Mouse (Mus musculus) spleen, adult 18-20 months (tissue): ENCODE data around the gene Tmem217.
"Not testable (repeated sequence)": the region's sequence is repeated elsewhere in the genome, so short reads cannot be mapped to it uniquely, and the experiment has no call there.

Source experiments
- DNase-seq, 2 experiments: peaks; one replicate each; pipeline ENCODE4 v3.0.0; 2022; ENCODE audit warnings: mixed read lengths in 2 of 2

Tmem217 gene

GRCm38 (mm10) chr17:29548494-29548893 lies 3.7 kb downstream of the Tmem217 start:
- no peak for DNase-seq

DNA sequence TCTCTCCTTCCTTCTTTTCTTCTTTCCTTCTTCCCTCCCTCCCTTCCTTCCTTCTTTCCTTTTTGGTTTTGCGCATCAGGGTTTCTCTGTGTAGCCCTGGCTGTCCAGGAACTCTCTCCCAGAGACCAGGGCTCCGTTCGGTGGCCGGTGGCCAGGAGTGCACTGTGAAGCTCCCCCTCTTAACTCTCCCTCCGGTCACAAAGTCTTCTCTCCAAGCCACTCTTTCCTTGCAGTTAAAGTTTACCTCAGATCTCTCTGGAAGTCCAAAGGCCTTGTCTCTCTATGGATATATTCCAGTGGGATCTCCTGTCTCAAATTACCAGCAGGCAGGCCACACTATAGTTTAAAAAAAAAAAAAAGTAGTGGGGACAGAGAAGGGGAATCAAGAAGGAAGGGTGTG lies 6.9 kb downstream of the Tmem217 start:
- no peak for DNase-seq

- no peak for DNase-seq
Measured at GRCm38 (mm10) chr17:29544064-29544463, 8.1 kb downstream of the Tmem217 start.

DNA sequence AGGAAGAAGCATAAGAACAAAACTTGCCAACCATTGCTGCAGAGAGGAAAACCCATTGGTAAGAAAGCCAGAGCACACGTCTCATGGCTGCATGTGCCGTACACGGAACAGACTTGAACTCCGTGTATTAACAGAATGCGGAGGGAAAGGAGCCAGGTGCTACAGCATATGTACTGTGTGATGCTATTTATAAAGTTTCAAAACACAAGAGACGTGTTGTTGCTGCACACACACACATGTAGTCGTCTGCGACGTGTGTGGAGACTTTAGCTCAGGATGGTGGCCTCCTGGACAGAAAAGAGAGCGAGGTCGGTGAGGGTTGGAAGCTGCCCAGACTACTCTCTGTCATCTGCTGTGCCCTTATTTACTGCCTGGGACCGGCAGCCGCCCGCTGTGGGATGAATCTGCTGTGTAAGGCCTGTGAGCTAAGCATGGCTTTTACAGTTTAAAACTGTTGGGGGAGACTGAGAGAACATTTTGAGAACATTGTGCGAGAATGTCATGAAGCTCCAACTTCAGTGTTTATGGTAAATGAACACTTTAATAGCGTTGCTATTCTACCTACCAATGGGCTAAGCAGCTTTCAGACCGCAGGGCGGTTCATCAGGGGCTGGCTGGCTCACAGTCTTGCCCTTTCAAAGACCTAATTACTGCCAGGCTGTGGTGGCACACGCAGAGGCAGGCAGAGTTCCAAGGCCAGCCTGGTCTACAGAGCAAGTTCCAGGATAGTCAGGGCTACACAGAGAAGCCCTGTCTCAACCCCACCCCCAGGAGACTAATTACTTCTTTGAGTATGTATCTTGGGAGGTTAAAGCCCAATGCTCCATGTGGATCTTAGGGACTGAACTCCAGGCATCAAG lies 9.1 kb downstream of the Tmem217 start:
- no peak for DNase-seq

DNA sequence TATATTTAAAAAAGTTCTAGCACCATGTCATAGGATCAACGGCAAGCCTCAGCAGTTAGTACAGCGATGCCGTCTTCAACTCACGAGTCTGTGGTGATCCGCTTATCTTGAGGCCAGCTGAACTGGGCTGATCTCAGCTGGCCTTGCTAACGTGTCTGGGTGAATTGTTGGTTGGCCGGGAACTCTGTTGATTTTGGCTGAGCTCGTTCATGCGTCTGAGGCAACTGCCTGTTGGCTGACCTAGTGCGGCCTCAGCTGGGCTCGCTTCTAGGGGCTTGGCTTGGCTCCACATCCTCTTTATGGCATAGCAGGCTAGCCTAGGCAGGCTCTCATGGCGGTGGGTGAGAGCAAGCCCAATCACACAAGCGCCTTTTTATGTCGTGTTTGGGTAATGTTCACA lies 10.8 kb downstream of the Tmem217 start:
- DNase-seq: peak in 1 of 2 experiments; percentile 14

DNA sequence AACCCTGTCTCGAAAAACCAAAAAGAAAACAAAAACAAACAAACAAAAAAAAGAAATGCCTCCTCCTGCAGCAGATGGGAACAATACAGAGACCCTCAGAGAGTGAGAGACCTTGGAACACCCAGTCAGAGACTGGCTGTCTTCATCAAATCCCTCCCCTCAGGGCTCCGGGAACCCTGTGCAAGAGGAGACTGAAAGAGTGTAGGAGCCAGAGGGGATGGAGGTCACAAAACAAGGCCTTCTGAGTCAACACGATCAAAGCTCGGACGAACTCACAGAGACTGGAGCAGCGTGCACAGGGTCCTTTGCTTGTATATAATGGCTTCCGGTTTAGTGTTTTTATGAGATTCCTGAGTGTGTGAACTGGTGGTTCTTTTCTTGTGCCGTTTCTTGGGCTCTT lies 11.8 kb downstream of the Tmem217 start:
- no peak for DNase-seq

DNA sequence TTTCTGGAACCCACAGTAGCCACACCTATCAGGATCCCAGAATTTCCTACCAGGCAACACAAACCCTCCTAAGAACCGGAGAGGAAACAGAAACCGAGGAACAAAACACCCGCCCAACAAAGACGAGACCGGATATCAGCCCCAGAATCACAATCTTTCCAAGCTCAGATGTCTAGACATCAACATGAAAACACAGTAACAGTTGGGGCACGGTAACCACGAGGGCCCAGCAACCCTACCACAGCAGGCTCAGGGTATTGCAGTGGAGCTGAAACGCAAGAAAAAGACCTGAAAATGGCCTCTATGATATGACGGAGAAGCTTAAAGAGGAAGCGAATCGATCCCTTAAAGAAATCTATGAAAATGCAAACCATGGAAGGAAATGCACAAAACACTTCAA lies 18.3 kb downstream of the Tmem217 start:
- DNase-seq: no peak

- DNase-seq: peak; percentile 39 to 48
Measured at GRCm38 (mm10) chr17:29531757-29532384, 20.3 kb downstream of the Tmem217 start.

DNA sequence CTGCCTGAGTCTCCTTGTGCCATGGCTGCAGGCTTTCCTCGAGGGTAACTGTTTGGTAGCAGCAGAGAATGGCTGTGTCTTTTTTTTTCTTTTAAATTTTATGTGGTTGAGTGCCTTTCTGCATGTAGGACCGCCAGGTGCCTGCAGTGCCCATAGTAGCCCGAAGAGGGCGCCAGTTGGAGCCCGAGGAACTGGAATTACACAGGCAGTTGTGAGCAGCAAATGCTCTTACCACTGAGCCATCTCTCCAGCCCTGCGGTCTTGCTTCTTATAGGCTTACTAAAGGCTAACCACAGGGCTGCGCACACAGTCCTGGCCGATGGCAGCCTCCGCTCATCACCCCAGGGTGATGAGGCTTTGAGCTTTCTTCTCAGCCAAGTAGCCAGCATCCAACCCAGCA lies 20.9 kb downstream of the Tmem217 start:
- no peak for DNase-seq

DNA sequence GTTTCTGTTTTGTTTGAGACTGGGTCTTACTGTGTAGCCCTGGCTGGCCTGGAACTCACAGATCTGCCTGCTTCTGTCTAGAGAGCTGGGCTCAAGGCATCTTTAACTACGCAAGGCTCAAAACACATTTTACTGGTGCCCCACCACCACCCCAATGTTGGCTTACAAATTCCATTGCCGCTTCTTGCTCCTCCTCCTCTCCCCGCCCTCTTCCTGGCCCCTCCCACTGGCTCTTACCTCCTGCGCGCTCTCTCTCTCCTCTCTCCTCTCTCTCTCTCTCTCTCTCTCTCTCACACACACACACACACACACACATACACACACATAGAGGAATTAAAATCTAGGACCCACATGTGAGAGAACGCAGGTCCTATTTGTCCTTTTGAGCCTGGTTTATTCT lies 21.7 kb downstream of the Tmem217 start:
- no peak for DNase-seq

GRCm38 (mm10) chr17:29528568-29529187 lies 23.5 kb downstream of the Tmem217 start:
- DNase-seq: no peak

DNA sequence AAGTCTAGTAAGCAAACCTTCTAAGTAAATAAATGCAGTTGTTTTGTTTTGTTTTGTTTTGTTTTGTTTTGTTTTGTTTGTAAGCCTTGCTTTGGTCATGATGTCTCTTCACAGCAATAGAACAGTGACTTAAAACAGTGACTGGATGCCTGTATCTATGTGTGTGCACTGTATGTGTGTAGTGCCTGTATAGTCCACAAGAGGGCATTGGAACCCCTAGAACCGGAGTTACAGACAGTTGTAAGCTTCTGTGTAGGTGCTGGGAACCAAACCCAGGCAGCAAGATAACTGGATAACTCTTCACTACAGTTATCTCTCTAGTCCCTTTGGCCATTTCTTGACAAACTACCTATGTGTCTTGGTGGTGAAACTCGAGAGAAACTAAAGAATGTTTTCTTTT lies 26.6 kb downstream of the Tmem217 start:
- DNase-seq: no peak

DNA sequence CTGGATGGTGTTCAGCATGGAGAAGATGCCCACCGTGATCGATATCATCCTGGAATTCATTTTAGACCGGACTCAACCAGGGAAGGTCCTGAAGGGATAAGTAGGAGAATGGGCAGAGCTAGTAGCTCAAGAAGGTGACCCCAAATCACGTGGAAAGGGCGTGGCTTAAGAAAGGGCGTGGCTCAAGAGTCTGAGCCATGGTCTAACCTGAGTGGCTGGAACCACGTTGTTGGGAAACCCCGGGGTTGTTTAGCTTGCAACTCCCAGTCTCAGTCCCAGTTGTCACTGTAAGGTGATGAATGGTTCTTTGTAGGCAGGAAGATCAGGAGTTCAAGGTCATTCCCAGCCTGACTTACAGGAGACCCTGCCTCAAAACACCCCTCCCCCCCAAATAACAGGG lies 32.5 kb downstream of the Tmem217 start:
- DNase-seq: no peak

GRCm38 (mm10) chr17:29518665-29519064 lies 33.5 kb downstream of the Tmem217 start:
- not testable (repeated sequence) for DNase-seq

- DNase-seq: peak; percentile 52 to 75
Measured at GRCm38 (mm10) chr17:29514435-29514834, 37.8 kb downstream of the Tmem217 start.

DNA sequence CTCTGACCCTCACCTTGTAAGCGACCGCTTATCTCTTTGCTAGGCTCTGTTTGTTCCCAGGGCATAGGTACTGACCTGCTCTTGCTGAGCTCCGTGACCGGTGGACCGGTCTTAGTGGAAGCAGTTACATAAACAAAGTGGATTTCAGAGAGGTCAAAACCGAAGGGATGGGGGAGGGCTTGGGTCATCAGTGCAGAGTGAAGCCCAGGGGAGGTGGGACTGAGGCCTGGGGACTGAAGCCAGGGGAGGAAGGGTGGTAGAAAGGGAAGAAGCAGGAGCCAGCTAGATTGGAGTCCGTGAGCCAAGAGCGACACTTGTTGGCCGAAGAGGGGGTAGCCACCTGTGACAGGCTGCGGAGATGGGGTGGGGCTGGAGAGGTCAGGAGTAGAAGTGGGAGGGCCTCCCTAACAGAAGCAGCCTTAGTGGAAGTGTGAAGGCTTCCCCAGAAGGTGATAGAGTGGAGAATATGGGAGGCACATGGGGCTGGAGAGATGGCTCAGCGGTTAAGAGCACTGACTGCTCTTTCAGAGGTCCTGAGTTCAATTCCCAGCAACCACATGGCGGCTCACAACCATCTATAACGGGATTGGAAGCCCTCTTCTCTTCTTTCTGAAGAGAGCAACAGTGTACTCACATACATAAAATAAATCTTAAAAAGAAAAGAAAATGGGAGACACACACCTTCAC lies 39.0 kb downstream of the Tmem217 start:
- peak; percentile 69 for DNase-seq

DNA sequence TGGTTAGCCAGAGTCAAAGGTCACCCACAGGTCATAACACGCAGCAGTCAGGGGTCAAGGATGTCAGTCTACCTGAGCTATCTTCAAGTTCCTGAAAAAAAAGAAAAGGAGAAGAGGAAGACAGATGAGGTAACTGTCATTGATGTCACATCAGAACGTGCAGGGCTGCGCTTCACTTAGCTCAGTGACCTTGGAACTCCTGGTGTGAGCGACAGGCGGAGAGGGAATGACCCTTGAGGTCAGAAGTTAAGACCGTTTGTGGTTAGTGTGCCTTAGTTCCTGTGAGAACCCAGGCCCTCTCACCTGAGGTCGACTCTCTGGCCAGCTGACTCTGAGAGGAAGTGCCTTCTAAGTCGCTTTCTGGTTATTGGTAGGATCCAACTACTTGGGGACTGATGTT lies 41.5 kb downstream of the Tmem217 start:
- DNase-seq: no peak

- DNase-seq: no peak
Measured at GRCm38 (mm10) chr17:29508927-29509608, 43.1 kb downstream of the Tmem217 start.

DNA sequence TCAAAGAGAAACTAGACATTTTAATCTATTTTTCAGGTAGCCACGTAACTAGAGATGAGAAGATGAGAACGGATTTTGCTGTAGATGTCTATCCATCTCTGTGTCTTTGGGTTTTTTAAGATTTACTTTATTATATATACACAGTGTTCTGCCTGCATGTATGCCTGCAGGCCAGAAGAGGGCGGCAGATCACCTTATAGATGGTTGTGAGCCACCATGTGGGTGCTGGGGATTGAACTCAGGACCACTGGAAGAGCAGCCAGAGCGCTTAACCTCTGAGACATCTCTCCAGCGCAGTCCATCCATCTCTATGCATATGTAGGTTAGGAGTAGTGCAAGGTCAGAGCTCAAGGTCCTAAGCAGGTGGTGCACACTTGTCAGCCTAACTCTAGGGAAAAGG lies 48.5 kb downstream of the Tmem217 start:
- no peak for DNase-seq

- no peak for DNase-seq
Measured at GRCm38 (mm10) chr17:29502669-29503665, 49.2 kb downstream of the Tmem217 start.

DNA sequence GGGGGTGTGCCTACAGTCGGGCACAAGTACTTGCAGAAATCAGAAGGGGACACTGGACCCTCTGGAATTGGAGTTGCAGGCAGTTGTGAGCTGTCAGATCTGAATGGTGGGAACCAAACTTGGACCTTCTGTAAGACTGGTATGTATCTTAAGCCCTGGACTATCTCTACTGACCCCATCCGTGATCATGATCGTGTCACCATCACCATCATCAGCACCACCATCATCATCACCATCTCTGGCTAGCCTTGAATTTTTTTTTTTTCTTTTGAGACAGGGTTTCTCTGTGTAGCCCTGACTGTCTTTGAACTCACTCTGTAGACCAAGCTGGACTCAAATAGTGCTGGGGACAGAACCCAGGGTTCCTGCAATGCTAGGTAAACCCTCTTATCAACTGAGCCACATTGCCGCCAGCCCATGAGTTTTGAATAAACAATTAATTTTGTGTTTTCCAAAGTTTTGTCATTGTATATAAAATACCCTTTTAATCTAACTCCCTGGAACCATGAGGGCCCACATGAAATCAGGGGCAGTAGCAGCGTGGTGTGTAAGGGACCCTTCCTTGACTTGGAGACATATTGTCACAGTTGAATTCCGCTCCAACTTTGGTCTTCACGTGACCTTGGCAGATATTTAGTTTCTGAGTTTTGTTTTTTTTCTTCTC lies 50.0 kb downstream of the Tmem217 start:
- DNase-seq: no peak
